ENCODE assay signal across 20 mouse cellular contexts in genomic region chr10:128795581-128795980, GRCm38 (mm10). TPM values are rescaled to one million over a fixed set of nuclear protein-coding genes. Genes with fewer than 3 reads are reported as not detected.
A peak's percentile ranks its signal among the peaks of the same experiment; 100 is the strongest.
DNase-seq lines count a peak whose midpoint lies in the region; ATAC-seq and TF ChIP-seq lines count a peak whose summit lies in the region.
"Had no signal": no experiment of that assay in that cellular context is flagged by ENCODE, and none has a peak within 500 bp of the region (broad histone marks: within the 10 kb centered on the region; RNA-seq: fewer than 3 reads in every experiment).

No protein-coding gene starts in this region.

- 95% methylated on average over 3 of the region's 3 CpGs for WGBS in lung, postnatal 0 days

- no peak for TF ChIP-seq EP300 in lung, postnatal 0 days (IDR thresholded peaks at IDR 0.05)

- H3K4me2 ChIP-seq in lung, postnatal 0 days (replicated peaks; ENCODE audit: low read depth, low read length), result no peak overlapping the region
- H3K4me2 ChIP-seq: embryonic facial prominence, embryonic 12.5 days; forebrain, embryonic 12.5 days; heart, embryonic 11.5 days; heart, embryonic 15.5 days; hindbrain, embryonic 13.5 days had no signal

- H3K9ac ChIP-seq in lung, postnatal 0 days (replicated peaks; ENCODE audit: low read depth), result no peak overlapping the region
- H3K9ac ChIP-seq: embryonic facial prominence, embryonic 12.5 days; forebrain, embryonic 12.5 days; forebrain, postnatal 0 days; heart, embryonic 15.5 days; hindbrain, embryonic 13.5 days had no signal

- ATAC-seq in frontal cortex, adult (ENCODE audit: low TSS enrichment), result peak; percentile 27; the same call in 1 of the 2 replicates
- ATAC-seq in lung, postnatal 0 days, result no peak
- ATAC-seq: forebrain, postnatal 0 days; intestine, embryonic 16.5 days had no signal

- no peaks in the 10 kb centered on the region for H3K9me3 ChIP-seq in lung, postnatal 0 days (ENCODE audit: low read length)
- H3K9me3 ChIP-seq: embryonic facial prominence, embryonic 12.5 days; forebrain, embryonic 12.5 days; heart, embryonic 15.5 days; hindbrain, embryonic 13.5 days had no signal

- H3K4me1 ChIP-seq in lung, postnatal 0 days (ENCODE audit: insufficient read depth, low read depth, low read length), result no peaks in the 10 kb centered on the region
- H3K4me1 ChIP-seq: embryonic facial prominence, embryonic 12.5 days; forebrain, embryonic 12.5 days; heart, embryonic 15.5 days; hindbrain, embryonic 13.5 days had no signal

- no peak for TF ChIP-seq CTCF in lung, postnatal 0 days (IDR thresholded peaks at IDR 0.05)

- no peak for DNase-seq in frontal cortex, postnatal 36 days (ENCODE audit: low spot score in 2 of 2)
- peak; percentile 40 for DNase-seq in layer of hippocampus, adult 9-10 months (ENCODE audit: low spot score)
- DNase-seq in layer of hippocampus, postnatal 10 days (ENCODE audit: low spot score in 2 of 2), result no peak
- DNase-seq in NIH3T3 (ENCODE audit: low read depth) (peak; percentile 53), adipocyte (ENCODE audit: low spot score) (peak; percentile 52)
- DNase-seq in lung, postnatal 0 days (ENCODE audit: low spot score), result no peak
- DNase-seq: adrenal gland, postnatal 10 days; cerebellum, adult 11-12 months; forebrain, postnatal 0 days; gastrocnemius, postnatal 36 days; heart, adult 2 months; heart, postnatal 14 days had no signal

- H3K36me3 ChIP-seq in lung, postnatal 0 days (ENCODE audit: insufficient read depth, low read length), result peaks cover 4% of the 10 kb centered on the region; the same call in 1 of the 2 replicates

- H3K27ac ChIP-seq in lung, postnatal 0 days (ENCODE audit: low read length), result no peak overlapping the region
- H3K27ac ChIP-seq: embryonic facial prominence, embryonic 12.5 days; forebrain, embryonic 12.5 days; heart, adult 2 months; heart, embryonic 15.5 days; hindbrain, embryonic 13.5 days had no signal

- no peaks in the 10 kb centered on the region for H3K27me3 ChIP-seq in lung, postnatal 0 days (replicated peaks; ENCODE audit: insufficient read depth, low read length)
- H3K27me3 ChIP-seq: embryonic facial prominence, embryonic 12.5 days; forebrain, embryonic 12.5 days; heart, embryonic 15.5 days; hindbrain, embryonic 13.5 days had no signal

- no peak overlapping the region for H3K4me3 ChIP-seq in lung, postnatal 0 days (ENCODE audit: low read depth, low read length)
- H3K4me3 ChIP-seq: embryonic facial prominence, embryonic 12.5 days; forebrain, embryonic 12.5 days; heart, adult 2 months; heart, embryonic 15.5 days; hindbrain, embryonic 13.5 days had no signal

RNA-seq across cellular contexts. Expression of gene Mmp19, which starts 4.9 kb away (rescaled TPM):
- under 1 TPM; 0.53 to 0.89 TPM for total RNA-seq in layer of hippocampus, postnatal 10 days (2021)
- polyA plus RNA-seq in lung, postnatal 0 days (2015; fragmentation: Nextera tagmentation; extraction: Ambion mirVana), result 8.2 and 9.8 TPM in 2 replicates
- total RNA-seq: hematopoietic stem cell, adult 5-6 weeks had no signal

RNA-seq across cellular contexts. Expression of gene Dnajc14, which starts 8.3 kb away (rescaled TPM):
- total RNA-seq in layer of hippocampus, postnatal 10 days (2021), result 10 to 100 TPM; 59.9 to 65.7 TPM
- polyA plus RNA-seq in lung, postnatal 0 days (2015; fragmentation: Nextera tagmentation; extraction: Ambion mirVana), result 44.0 and 51.9 TPM in 2 replicates

RNA-seq across cellular contexts. Expression of gene Tmem198b, which starts 8.6 kb away (rescaled TPM):
- total RNA-seq in layer of hippocampus, postnatal 10 days (2021), result 10 to 100 TPM; 13.9 to 17.6 TPM
- 13.6 and 13.8 TPM in 2 replicates for polyA plus RNA-seq in lung, postnatal 0 days (2015; fragmentation: Nextera tagmentation; extraction: Ambion mirVana)

RNA-seq across cellular contexts. Expression of gene Sarnp, which starts 21.6 kb away (rescaled TPM):
- total RNA-seq in layer of hippocampus, postnatal 10 days (2021), result 10 to 100 TPM; 40.9 to 48.2 TPM
- polyA plus RNA-seq in lung, postnatal 0 days (2015; fragmentation: Nextera tagmentation; extraction: Ambion mirVana), result 113 and 119 TPM in 2 replicates

RNA-seq across cellular contexts. Expression of gene Ormdl2, which starts 25.9 kb away (rescaled TPM):
- total RNA-seq in layer of hippocampus, postnatal 10 days (2021), result 1 to 10 TPM; 3.7 to 6.0 TPM
- polyA plus RNA-seq in lung, postnatal 0 days (2015; fragmentation: Nextera tagmentation; extraction: Ambion mirVana), result 59.8 and 62.1 TPM in 2 replicates

Comparison
In these comparisons a context has a peak if more than half of its experiments do, and no peak if none do; other contexts are left out.
1. DNase-seq: peak in layer of hippocampus, adult 9-10 months (single experiment), NIH3T3 (single experiment) and adipocyte (single experiment); none in frontal cortex, postnatal 36 days (0 of 2), layer of hippocampus, postnatal 10 days (0 of 2) and lung, postnatal 0 days (single experiment).